Mouse (Mus musculus): ENCODE results near the gene Efcab5.
"Not testable (repeated sequence)": the region's sequence is repeated elsewhere in the genome, so short reads cannot be mapped to it uniquely, and the experiment has no call there.

Gene Efcab5

DNA sequence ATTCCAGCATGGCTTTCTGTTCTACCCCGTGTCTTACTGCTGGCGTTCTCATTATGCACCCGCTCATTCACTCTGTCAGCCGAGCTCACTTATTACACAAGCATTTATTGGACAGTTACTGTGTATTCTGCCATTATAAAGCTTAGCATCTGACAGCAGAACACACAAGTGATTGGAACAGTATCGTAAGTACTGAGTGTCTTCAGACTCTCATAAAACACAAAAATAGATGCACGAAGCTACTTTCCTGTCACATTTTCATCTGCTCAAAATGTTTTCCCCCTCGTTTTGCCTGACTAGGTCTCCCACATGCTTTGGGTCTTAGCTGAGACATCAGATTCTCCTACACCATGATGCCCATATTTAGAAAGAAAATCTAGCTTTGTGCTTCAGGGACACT lies 14.2 kb downstream of the Efcab5 start:
- no peak for DNase-seq (ENCODE audit: low spot score)

DNA sequence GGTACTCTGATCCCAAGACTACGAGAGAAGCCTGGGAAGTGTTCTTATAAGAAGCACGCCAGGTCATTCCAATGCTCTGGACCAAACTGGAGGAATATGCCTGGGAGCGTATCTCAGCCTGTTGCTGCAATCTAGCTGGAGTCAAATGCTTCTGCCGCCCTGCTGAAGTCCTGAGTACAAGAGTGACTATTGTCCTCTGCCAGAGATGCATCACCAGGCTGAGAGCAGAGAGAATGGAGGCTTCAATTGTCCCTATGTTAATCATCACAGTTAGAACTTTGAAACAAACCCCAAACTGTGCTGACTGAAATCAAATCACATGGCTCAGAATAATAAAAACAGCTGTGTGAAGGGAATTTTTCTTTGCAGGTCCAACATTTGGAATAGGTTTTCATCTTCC lies 15.0 kb downstream of the Efcab5 start:
- DNase-seq (ENCODE audit: low spot score) = no peak

DNA sequence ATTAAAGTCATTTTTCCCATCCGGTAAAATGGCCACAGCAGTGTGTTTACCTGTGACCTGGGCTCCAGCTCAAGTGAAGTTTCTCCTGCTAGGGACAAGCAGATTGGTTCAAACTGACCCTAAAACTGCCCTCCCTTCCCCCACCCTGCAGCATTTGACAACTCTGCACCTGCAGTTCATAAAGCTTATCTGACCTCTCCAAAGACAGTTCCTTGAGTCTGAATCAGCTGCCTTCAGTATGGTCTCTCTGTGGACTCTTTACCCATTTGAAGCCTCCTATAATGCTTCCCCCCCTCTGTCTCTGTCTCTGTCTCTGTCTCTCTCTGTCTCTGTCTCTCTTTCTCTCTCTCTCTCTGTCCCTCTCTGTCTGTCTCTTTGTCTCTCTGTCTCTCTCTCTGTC lies 28.0 kb downstream of the Efcab5 start:
- no peak for DNase-seq (ENCODE audit: low spot score)

DNA sequence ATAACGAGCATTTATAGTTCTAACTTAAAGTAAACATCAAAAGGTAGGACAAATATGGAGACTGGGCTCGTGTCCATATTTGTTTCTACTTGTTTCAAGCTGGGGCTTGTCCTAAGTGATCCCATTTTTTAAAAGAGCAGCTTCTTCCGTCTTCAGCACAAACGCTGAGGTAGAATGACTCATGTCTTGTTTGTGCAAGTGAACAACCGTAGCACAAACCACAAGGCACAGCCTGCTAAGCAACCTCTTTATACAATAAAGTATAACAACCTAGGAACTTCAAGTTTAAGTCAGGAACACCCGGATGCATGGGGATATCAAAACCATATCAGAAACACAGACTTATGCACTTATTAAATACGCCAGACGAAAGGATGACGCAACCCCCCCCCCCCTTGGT lies 28.4 kb downstream of the Efcab5 start:
- DNase-seq (ENCODE audit: low spot score) = no peak

DNA sequence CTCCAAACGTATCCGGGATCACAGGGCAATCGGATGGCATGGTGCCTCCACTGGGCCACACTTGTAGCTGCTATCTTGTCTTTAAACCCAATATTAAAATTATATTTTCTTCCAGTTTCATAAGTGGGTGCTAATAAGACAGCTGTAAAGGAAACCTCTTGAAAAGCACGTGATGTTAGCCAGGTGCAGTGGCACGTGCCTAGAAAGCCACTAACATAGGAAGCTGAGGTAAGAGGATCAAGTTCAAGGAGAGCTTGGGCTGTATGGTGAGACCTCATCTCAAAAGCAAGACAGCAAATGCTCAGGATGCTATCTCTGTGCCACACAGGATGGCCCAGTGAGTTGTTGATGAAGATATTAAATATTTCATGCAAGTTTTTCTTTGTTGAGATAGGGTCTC lies 34.6 kb downstream of the Efcab5 start:
- DNase-seq (ENCODE audit: low spot score) = no peak

DNA sequence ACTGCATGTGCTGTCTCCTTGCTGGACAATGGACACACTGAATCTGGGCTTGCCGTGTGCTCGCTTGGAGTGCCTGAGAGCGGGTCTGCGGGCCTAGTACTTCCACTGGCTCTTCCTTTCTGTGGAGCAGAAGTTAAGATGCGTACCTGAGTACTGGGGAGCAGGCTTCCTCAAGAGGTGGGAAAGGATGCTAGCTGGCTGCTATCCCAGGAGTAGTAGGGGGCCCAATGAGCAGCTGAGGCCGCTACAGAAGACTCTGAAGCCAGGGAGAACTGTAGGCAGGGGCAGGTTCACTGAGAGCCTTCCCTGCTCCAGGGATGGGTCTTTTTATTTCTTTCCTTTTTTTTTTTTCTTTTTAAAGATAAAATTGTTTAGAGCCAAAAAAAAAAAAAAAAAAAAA lies 38.0 kb downstream of the Efcab5 start:
- no peak for DNase-seq (ENCODE audit: low spot score)

DNA sequence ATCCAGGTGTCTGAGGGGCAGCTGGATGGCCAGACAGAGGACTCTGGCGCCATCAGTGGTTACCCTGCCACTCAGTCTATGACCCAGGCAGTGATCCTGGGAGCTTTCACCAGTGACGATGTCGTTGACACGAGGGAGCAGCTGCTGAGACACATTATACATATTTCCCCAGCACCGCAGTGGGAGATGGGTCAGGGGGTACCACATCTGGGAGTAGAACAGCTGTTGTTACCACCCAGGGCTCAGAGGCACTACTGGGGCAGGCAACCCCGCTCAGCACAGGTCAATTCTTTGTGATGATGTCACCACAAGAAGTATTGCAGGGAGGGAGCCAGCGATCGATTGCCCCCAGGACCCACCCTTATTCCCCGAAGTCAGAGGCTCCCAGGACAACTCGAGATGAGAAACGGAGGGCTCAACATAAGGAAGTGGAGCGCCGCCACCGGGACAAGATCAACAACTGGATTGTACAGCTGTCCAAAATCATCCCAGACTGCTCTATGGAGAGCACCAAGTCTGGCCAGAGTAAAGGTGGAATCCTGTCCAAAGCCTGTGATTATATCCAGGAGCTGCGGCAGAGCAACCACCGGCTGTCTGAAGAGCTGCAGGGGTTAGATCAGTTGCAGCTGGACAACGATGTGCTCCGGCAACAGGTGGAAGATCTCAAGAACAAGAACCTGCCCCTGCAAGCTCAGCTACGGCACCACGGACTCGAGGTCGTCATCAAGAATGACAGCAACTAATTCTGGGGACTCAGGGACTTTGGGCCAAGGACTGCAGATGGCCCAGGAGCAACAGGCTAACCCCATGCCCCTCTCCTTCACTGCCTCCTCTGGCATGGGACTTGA lies 38.8 kb downstream of the Efcab5 start:
- DNase-seq (ENCODE audit: low spot score) = not testable (repeated sequence)

DNA sequence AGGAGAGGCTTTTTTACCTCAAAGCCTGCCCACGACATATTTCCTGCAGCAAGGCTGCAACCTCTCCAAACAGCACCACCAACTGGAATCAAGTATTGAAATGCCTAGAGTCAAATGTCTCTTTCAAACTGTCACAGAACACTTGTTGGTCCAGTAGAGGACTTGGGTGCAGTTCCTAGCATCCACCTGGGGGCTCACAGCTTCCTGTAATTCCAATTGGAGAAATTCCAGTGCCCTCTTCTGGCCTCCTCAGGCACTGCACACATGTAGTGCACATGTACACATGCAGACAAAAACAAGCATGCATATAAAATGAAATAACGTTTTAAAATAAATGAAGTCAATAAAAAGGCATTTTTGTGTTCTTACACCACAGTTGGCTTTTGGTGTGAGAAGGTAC lies 40.0 kb downstream of the Efcab5 start:
- DNase-seq (ENCODE audit: low spot score) = no peak

DNA sequence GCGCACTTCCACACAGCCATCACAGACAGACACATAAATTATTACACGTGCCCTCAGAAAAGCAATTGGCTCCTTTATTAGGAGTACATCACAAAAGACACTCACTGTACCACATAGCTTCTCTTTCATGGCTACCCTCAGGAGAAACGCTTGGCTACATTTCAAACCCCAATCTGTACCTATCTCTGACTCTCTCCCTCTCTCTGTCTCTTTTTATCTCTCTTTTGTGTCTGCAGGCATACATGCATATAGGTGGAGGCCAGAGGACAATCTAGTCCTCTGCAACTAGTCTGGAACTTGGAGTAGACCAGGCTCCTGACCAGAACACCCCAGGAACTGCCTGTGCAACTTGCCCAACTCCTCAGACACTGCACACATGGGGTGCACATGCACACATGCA lies 41.0 kb downstream of the Efcab5 start:
- no peak for DNase-seq (ENCODE audit: low spot score)

DNA sequence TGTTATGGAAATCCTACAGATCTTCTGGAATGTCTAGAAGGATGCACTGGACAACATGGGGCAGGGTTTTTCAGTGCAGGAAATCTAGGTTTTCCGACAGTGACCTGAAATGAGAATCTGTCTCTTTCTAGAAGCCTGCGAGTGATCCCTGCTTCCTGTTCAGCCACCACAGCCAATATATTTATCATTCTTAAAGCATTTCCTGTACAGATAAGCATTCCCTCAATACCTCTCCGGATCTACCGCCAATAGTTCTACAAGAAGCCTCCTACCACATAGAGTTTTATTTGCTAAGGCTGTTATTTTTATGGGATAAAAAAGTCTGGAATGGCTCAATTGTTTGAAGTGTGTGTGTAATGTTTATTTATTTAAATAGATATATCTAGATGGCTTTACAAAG lies 43.3 kb downstream of the Efcab5 start:
- DNase-seq (ENCODE audit: low spot score) = no peak

DNA sequence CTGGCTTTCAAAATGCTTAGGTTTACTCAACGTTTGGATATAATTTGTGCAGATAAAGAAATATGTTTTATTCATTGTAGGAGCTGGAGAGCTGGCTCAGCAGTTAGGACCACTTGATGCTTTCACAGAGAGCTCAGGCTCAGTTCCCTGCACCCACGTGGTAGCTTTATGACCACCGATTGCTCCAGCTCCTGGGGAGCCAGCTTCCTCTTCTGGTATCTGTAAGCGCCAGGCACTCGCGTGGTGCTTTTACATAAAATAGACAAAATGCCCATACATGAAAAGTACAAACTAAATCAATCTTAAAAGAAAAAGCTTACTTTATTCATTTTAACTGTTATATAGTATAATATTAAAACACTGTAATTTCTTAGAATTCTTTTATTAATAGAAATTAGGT lies 46.8 kb downstream of the Efcab5 start:
- no peak for DNase-seq (ENCODE audit: low spot score)

DNA sequence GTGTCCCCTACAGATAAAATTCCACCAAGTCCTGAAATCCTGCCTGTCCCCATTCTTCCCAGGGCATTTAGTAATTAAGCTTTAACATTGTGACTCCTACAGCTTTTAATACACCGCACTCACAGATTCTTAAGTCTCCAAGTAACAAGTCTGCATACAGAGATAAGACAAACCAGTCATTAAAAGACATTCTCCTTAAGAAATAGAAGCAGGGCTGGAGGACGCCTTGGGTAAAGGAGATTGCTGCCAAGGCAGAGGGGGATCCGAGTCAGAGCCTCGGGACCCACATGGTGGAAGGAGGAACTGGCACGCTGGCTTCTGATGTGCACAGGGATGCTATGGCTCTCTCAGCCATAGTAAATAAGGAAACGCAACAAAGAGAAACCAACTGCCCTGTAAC lies 48.8 kb downstream of the Efcab5 start:
- no peak for DNase-seq (ENCODE audit: low spot score)

DNA sequence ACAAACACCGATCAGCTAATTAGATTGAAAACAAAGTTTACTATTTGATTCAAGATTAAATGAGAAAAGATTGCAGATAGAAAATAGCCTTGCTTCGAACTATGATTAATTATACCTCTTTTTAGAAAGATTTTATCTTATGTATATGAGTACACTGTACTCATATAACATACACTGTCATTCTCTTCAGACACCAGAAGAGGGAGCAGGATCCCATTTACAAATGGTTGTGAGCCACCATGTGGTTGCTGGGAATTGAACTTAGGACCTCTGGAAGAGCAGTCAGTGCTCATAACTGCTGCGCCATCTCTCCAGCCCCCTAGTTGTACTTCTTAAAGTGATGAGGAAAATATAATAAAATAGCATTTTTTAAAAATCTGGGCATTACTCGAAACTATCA lies 55.3 kb downstream of the Efcab5 start:
- DNase-seq (ENCODE audit: low spot score) = no peak

DNA sequence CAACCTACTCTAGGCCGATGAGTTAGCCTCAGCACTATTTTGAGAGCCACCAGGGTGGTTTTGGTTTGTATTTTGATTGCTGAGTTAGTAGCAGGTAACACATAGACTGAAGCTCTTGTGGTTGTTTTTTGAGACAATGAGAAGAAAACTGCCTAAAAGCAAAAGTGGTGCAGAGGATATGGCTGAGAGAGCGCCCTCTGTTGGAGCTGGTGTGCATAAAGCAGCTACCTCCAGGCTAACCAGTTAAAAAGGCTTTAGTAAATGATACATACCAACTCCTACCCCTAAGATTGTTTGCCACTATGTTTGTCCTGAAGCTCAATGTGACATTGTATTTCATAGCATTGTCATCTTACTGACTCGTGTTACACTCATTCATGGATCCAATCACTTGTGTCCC lies 56.2 kb downstream of the Efcab5 start:
- DNase-seq (ENCODE audit: low spot score) = peak; percentile 32

DNA sequence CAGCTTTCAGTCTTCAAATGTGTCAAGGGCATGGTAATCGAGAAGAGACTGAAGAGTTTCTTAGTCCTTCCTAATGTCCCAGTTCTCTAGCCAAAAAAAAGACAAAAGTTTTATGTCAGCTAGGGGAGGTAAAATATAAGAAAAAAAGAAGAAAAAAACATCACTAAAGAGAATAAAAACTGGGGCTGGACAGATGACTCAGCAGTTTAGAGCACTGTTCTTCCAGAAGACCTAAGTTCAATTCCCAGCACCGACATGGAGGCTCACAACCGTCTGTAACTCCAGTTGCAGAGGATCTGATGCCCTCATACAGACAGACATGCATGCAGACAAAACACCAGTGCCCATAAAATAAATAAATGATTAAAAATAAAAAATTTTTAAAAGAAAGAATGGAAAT lies 60.2 kb downstream of the Efcab5 start:
- DNase-seq (ENCODE audit: low spot score) = no peak

DNA sequence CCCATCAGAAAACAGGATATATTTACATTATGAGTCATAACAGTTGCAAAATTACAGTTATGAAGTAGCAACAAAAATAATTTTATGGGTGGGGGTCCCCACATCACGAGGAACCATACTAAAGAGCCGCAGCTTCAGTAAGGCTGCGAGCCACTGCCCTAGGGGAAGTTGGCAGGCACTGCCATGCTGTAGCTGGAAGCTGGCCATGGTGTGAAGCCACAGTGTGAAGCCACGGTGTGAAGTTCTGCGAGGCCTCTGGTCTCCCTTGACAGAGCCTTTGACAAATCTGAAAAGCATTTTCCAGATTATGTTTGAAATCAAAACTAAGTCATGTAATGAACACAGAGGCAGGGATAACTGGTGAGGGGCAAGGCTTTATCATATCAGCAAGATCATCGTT lies 77.6 kb downstream of the Efcab5 start:
- no peak for DNase-seq (ENCODE audit: low spot score)

DNA sequence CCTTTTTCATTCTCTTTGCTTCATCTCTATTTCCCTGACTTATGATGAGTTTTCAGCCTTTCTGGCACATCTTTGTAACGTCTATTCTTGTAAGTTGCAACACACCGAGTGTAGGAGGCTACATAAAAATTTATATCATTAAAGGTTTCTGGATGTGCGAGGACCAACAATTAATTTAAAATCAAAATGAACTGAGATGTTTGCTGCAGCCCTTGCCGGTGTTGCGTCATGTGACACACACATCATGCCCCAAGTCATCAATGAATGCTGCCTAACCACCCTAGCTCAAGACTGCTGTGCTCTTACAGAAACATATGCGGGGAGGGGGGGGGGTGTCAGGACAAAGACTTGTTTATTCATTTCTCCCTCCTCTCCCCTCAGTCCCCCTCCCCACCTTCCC lies 80.3 kb downstream of the Efcab5 start:
- DNase-seq (ENCODE audit: low spot score) = no peak

DNA sequence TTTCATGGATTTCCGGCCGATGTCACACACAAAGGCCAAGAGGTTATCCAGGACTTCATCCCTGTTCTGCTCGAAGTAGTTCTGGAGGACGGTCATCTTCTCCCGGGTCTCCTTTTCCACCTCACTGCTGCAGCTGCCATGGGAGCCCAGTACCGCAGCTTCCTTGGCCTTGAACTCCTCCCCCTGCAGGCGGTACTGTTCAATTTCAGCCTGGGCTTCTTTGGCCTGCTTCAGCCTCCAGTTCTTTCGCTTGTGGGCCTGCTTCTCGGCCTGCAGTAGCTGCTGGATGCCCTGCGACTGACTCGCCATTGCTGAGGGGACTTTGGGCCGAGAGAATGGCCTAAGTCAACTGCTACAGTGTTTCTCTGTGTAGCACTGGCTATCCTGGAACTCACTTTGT lies 80.9 kb downstream of the Efcab5 start:
- not testable (repeated sequence) for DNase-seq (ENCODE audit: low spot score)

DNA sequence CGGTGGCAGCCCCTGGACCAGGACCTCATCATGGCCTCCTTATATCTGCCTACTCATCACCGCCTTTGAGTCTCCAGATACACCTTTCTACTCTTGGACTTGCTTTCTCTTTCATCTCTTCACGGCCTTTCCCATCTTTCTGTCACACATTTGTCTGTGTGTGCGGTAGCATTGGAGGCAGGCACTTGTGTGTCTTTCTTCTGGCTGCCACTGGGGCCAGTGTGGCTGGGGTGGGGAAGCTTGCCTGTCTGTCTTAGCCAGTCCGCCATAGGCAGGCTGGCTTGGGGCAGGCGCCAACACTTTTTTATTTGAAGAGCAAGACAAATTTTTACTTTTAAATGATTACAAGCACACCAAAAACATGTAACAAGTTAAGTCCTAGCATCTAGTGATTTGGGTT lies 81.8 kb downstream of the Efcab5 start:
- no peak for DNase-seq (ENCODE audit: low spot score)

DNA sequence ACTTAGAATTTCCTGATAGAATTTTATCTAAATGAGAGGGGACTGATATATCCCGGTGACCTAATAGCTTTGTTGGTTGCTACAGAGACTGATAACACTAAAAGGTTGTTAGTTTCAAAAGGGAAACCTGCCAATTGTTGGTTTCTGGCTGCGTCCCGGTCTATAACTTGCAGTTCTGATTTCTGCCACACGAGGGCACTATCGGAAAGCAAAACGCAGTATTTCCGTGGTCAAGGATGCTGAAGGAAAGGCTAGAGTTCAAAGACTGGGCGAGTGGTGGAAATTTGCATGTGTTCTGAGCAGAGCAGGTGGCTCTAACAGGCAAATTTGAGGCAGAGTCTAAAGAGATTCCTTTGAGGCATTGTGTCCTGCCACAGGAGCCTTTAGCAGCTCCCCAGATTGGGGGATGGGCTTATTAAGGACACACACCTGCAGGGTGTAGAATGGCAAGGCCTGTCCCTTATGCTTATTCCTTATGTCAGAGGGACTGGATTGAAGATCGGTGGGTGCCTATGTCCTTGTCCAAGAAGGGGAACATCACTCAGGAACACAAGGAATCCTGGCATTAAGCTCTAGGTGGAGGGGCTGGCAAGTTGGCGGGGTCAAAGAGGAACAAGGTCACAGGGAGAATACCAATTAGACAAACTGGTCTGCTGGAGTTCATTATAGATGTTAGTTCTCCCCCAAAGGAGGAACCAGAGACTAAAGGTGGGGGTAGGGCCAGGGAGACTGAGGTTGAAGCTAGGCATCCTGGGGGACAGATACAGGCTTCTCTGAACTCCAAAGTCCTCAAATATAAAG lies 88.4 kb downstream of the Efcab5 start:
- peak; percentile 91 for DNase-seq (ENCODE audit: low spot score)

DNA sequence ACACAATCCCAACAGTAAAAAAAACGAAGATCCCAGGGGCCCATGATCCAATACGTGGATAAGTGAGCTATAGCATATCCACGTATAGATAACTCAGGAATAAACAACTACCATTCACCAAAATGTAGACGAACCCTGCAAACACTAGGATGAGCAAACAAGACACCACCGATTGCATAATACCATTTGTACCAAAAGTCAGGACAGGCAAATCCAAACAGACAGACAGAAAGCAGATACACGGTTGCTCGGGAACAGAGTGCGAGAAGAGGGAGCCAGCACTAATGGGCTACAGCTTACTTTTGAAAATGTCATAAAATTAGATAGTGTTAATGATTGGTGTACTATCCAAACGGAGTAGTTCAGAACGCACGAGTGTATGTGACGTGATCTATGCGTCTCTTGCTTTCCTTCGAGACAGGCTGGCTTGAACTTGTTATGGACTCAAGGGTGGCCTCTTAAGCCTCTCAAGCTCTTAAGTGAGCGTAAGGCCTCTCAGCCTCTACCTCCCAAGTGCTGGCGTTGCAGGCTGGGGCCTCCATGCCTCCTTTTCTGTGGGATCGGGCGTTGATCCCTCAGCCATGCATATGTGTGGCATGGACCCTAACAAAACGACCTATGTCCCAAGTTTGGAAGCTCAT lies 90.3 kb downstream of the Efcab5 start:
- no peak for DNase-seq (ENCODE audit: low spot score)

DNA sequence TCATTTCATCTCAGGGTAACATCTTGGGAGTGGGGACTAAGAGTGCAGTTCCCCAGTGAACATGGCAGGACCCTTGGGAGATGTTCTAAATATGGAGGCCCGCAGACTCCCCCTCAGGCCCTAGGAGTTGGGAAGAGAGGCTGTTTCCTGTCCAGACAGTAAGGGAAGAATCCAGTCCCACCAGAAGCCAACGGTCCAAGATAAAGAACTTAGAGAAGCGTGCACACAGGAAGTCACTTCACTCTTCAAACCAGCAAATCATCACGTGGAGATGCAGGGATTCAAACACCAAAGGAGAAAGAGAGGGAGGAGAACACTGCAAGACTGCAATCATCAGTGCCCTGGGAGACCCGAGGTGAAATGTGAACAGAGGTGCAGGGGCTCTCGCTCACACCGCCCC lies 91.8 kb downstream of the Efcab5 start:
- DNase-seq (ENCODE audit: low spot score) = no peak

DNA sequence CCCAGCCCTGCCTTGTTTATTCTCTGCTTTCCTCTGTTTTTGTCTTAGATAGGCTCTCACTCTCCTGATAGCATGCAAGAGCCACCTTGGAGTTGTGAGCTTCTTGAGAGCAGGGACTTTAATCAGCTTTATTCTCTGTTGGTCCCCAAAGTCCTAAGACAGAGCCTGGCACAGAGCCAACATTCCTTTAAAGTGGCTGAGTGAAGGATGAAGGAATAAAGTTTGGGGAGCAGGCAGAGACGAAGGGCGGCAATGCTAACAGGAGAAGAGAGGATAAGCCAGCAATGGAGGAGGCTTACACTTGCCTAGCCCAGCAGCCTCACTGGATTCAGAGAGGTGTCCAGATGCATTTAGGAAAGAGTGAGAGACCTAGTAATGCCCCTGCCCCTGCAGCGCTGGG lies 92.2 kb downstream of the Efcab5 start:
- DNase-seq (ENCODE audit: low spot score) = no peak

All from embryo, embryonic 10.5 days (tissue).